Mouse (Mus musculus): Measurements from ENCODE around the gene Xiap. TPM values are rescaled to one million over a fixed set of nuclear protein-coding genes. Genes with fewer than 3 reads are reported as not detected.

Gene Xiap
- total and polyA plus RNA-seq, 3 experiments, result 13.4 to 52.6 (median 36.7) TPM

GRCm38 (mm10) chrX:42087731-42088130 is 28.3 kb downstream of the Xiap start:
- DNase-seq, result no peak

GRCm38 (mm10) chrX:42088136-42088535 is 28.7 kb downstream of the Xiap start:
- DNase-seq, result no peak

- peak; percentile 32 for DNase-seq
Measured at GRCm38 (mm10) chrX:42107137-42107536, 47.7 kb downstream of the Xiap start.

GRCm38 (mm10) chrX:42110585-42110984 is 51.1 kb downstream of the Xiap start:
- DNase-seq, result no peak

- no peak for DNase-seq
Measured at GRCm38 (mm10) chrX:42119442-42120048, 60.1 kb downstream of the Xiap start.

GRCm38 (mm10) chrX:42124963-42125697 is 65.7 kb downstream of the Xiap start:
- no peak for DNase-seq

GRCm38 (mm10) chrX:42139882-42140281 is 80.4 kb downstream of the Xiap start:
- no peak for DNase-seq

- no peak for DNase-seq
Measured at GRCm38 (mm10) chrX:42142620-42143019, 83.1 kb downstream of the Xiap start.

- DNase-seq, result no peak
Measured at GRCm38 (mm10) chrX:42143991-42144390, 84.5 kb downstream of the Xiap start.

- DNase-seq, result peak; percentile 37
Measured at GRCm38 (mm10) chrX:42148016-42148451, 88.6 kb downstream of the Xiap start.

- DNase-seq, result peak; percentile 94
Measured at GRCm38 (mm10) chrX:42148788-42149556, 89.5 kb downstream of the Xiap start, which contains the start of gene Stag2. Gene Stag2 (plus strand): TSS chrX:42149317.

- peak; percentile 70 for DNase-seq
Measured at GRCm38 (mm10) chrX:42149557-42150345, 90.3 kb downstream of the Xiap start.

GRCm38 (mm10) chrX:42150346-42151023 is 91.0 kb downstream of the Xiap start:
- peak; percentile 81 for DNase-seq

- no peak for DNase-seq
Measured at GRCm38 (mm10) chrX:42151024-42151754, 91.7 kb downstream of the Xiap start.

- peak; percentile 92 for DNase-seq
Measured at GRCm38 (mm10) chrX:42151903-42152369, 92.5 kb downstream of the Xiap start.

- no peak for DNase-seq
Measured at GRCm38 (mm10) chrX:42153056-42153455, 93.6 kb downstream of the Xiap start.
